Mouse (Mus musculus) G1E (cell line): ENCODE results near the gene Pcca. TPM values are rescaled to one million over a fixed set of nuclear protein-coding genes. Genes with fewer than 3 reads are reported as not detected.

ENCODE experiments used
- ATAC-seq: 2 replicates; pipeline ENCODE4 v1.8.0; 2016; ENCODE audit warnings: mild to moderate bottlenecking; ENCODE audit not compliant: insufficient number of reproducible peaks, poor library complexity, low FRiP score, severe bottlenecking; ENCODE audit errors: extremely low read depth
- DNase-seq: peaks from one replicate; pipeline ENCODE4 v3.0.0; 2012; ENCODE audit warnings: low spot score
- H3K27me3 ChIP-seq: 2 replicates; pipeline ENCODE4 v1.6.1; 2012; ENCODE audit warnings: mild to moderate bottlenecking, low read length, inconsistent platforms; ENCODE audit not compliant: insufficient read depth
- H3K36me3 ChIP-seq: replicated peaks from 2 replicates; pipeline ENCODE3; 2012; ENCODE audit warnings: mild to moderate bottlenecking, inconsistent platforms
- H3K4me1 ChIP-seq: 2 replicates; pipeline ENCODE4 v1.6.1; 2012; ENCODE audit warnings: low read depth, low read length, inconsistent platforms, mixed read lengths; ENCODE audit not compliant: insufficient read depth
- H3K4me3 ChIP-seq: 2 replicates; pipeline ENCODE4 v1.5.1; 2012; ENCODE audit warnings: low read depth, mild to moderate bottlenecking, inconsistent platforms, low read length, moderate library complexity, mixed read lengths
- H3K9me3 ChIP-seq: replicated peaks from 2 replicates; pipeline ENCODE4 v1.6.1; 2012; ENCODE audit warnings: inconsistent platforms
- CTCF ChIP-seq: IDR thresholded peaks from 2 replicates; pipeline ENCODE4 v1.5.1; 2012; ENCODE audit warnings: low read depth, low read length, inconsistent platforms, mixed read lengths
- GATA1 ChIP-seq: IDR thresholded peaks from 2 replicates; pipeline ENCODE4 v1.6.1; 2012; ENCODE audit warnings: borderline replicate concordance, low read length, inconsistent platforms, mixed read lengths
- GATA2 ChIP-seq: IDR thresholded peaks from 2 replicates; pipeline ENCODE4 v1.6.1; 2012; ENCODE audit warnings: low read depth, low read length, inconsistent platforms, borderline replicate concordance
- POLR2AphosphoS5 ChIP-seq: IDR thresholded peaks from 2 replicates; pipeline ENCODE4 v1.6.1; 2012; ENCODE audit warnings: low read depth, low read length, inconsistent platforms; ENCODE audit not compliant: insufficient replicate concordance
- TAL1 ChIP-seq: conservative IDR thresholded peaks from 2 replicates; pipeline ENCODE4 v1.6.1; 2012; ENCODE audit warnings: low read depth, low read length, inconsistent platforms, mixed read lengths
- polyA plus RNA-seq: library from polyadenylated mRNA; stranded (reverse); fragments of >175 nt; gene quantifications from 2 replicates; pipeline ENCODE4 v1.2.3, GENCODE M21; 2012
- total RNA-seq, 2 experiments: library from RNA; stranded (forward) in 1 of 2; stranded (reverse) in 1 of 2; fragments of 200-1000 nt in 1 of 2; fragments of >200 nt in 1 of 2; fragmentation: Nextera tagmentation in 1 of 2; gene quantifications; 2 replicates each; pipeline ENCODE4 v1.2.3; 2014 to 2017

The Pcca gene
- total and polyA plus RNA-seq, 3 experiments, result 15.3 to 67.0 (median 65.8) TPM

GRCm38 (mm10) chr14:122901177-122901576 is 367.1 kb downstream of the Pcca start:
- H3K36me3 ChIP-seq, result peaks cover 73% of the 10 kb centered on the region
- H3K9me3 ChIP-seq, result no peaks in the 10 kb centered on the region
- ATAC-seq (no peak; the same call in 1 of the 2 replicates), DNase-seq (no peak)
- no peaks in the 10 kb centered on the region for H3K27me3 ChIP-seq
- no peak overlapping the region for H3K4me3 ChIP-seq
- no peak for TF ChIP-seq GATA2
- TF ChIP-seq TAL1, result no peak
- no peak for TF ChIP-seq GATA1
- TF ChIP-seq CTCF, result no peak
- no peak for TF ChIP-seq POLR2AphosphoS5
- peaks cover 5% of the 10 kb centered on the region; the same call in 1 of the 2 replicates for H3K4me1 ChIP-seq

- Histone ChIP-seq H3K4me3 (no peak overlapping the region), H3K9me3 (no peaks in the 10 kb centered on the region), H3K36me3 (peaks cover 72% of the 10 kb centered on the region), H3K4me1 (peaks cover 5% of the 10 kb centered on the region; the same call in 1 of the 2 replicates), H3K27me3 (no peaks in the 10 kb centered on the region)
- TF ChIP-seq GATA2, result no peak
- no peak for TF ChIP-seq CTCF
- no peak for TF ChIP-seq TAL1
- no peak for TF ChIP-seq POLR2AphosphoS5
- no peak for TF ChIP-seq GATA1
- DNase-seq (no peak), ATAC-seq (no peak)
Observed at GRCm38 (mm10) chr14:122901715-122902114, 367.6 kb downstream of the Pcca start.

- Histone ChIP-seq H3K27me3 (no peaks in the 10 kb centered on the region), H3K4me1 (peaks cover 5% of the 10 kb centered on the region; the same call in 1 of the 2 replicates), H3K9me3 (no peaks in the 10 kb centered on the region), H3K4me3 (no peak overlapping the region), H3K36me3 (peaks cover 68% of the 10 kb centered on the region)
- TF ChIP-seq GATA2, result no peak
- TF ChIP-seq CTCF, result no peak
- TF ChIP-seq TAL1, result no peak
- no peak for TF ChIP-seq POLR2AphosphoS5
- no peak for TF ChIP-seq GATA1
- DNase-seq (no peak), ATAC-seq (no peak)
Observed at GRCm38 (mm10) chr14:122902136-122902535, 368.0 kb downstream of the Pcca start.

- DNase-seq (no peak), ATAC-seq (no peak)
- H3K4me1 ChIP-seq, result peaks cover 5% of the 10 kb centered on the region; the same call in 1 of the 2 replicates
- no peaks in the 10 kb centered on the region for H3K27me3 ChIP-seq
- no peak overlapping the region for H3K4me3 ChIP-seq
- H3K9me3 ChIP-seq, result no peaks in the 10 kb centered on the region
- TF ChIP-seq GATA1, result no peak
- no peak for TF ChIP-seq POLR2AphosphoS5
- no peak for TF ChIP-seq TAL1
- TF ChIP-seq CTCF, result no peak
- TF ChIP-seq GATA2, result no peak
- H3K36me3 ChIP-seq, result peaks cover 65% of the 10 kb centered on the region
Observed at GRCm38 (mm10) chr14:122902884-122903283, 368.8 kb downstream of the Pcca start.

GRCm38 (mm10) chr14:122903923-122904351 is 369.8 kb downstream of the Pcca start:
- TF ChIP-seq TAL1 (no peak), POLR2AphosphoS5 (no peak), GATA2 (no peak)
- no peak for ATAC-seq
- DNase-seq, result no peak
- Histone ChIP-seq H3K27me3 (no peaks in the 10 kb centered on the region), H3K4me3 (no peak overlapping the region), H3K36me3 (peaks cover 73% of the 10 kb centered on the region), H3K4me1 (peaks cover 5% of the 10 kb centered on the region; the same call in 1 of the 2 replicates), H3K9me3 (no peaks in the 10 kb centered on the region; the same call in 1 of the 2 replicates)

- Histone ChIP-seq H3K9me3 (no peaks in the 10 kb centered on the region; the same call in 1 of the 2 replicates), H3K4me3 (no peak overlapping the region), H3K27me3 (no peaks in the 10 kb centered on the region), H3K4me1 (peaks cover 7% of the 10 kb centered on the region), H3K36me3 (peaks cover 71% of the 10 kb centered on the region)
- TF ChIP-seq CTCF (no peak), TAL1 (no peak), GATA1 (no peak), POLR2AphosphoS5 (no peak), GATA2 (no peak)
- DNase-seq, result no peak
- no peak for ATAC-seq
Observed at GRCm38 (mm10) chr14:122905007-122905406, 370.9 kb downstream of the Pcca start.
